Mouse (Mus musculus): ENCODE measurements around the gene Tti1.

- TF ChIP-seq CTCF (IDR thresholded peaks at IDR 0.05; ENCODE audit: low read depth, low read length) (no peak), POLR2A (IDR thresholded peaks at IDR 0.05; ENCODE audit: borderline replicate concordance, low read depth, low read length) (no peak)
Measured at GRCm38 (mm10) chr2:158063036-158063435, 34.8 kb upstream of the Tti1 start.

Measured in bone marrow macrophage, adult 2 months (primary cell).